Mouse (Mus musculus) lung, adult 2 months (tissue): ENCODE data around the gene Ndst4. TPM values are rescaled to one million over a fixed set of nuclear protein-coding genes. Genes with fewer than 3 reads are reported as not detected.

Source experiments
- DNase-seq: peaks from one replicate; pipeline ENCODE4 v3.0.0; 2022
- H3K4me1 ChIP-seq: fragments of 200-500 bp; 2 replicates; pipeline ENCODE4 v1.6.1; 2011; ENCODE audit warnings: low read length; ENCODE audit not compliant: control insufficient read depth, insufficient read depth
- H3K4me3 ChIP-seq: fragments of 200-500 bp; replicated peaks from 2 replicates; pipeline ENCODE3; 2011; ENCODE audit warnings: low read depth, mild to moderate bottlenecking, control low read depth, low read length; ENCODE audit errors: extremely low read depth
- CTCF ChIP-seq: fragments of 200-500 bp; IDR thresholded peaks from 2 replicates; pipeline ENCODE4 v1.5.1; 2011; ENCODE audit warnings: mild to moderate bottlenecking, low read length, control low read depth; ENCODE audit not compliant: insufficient read depth
- POLR2A ChIP-seq: fragments of 200-500 bp; IDR thresholded peaks from 2 replicates; pipeline ENCODE4 v1.6.1; 2011; ENCODE audit warnings: low read depth, mild to moderate bottlenecking, control low read depth, low read length, borderline replicate concordance; ENCODE audit errors: extremely low read depth
- WGBS: fragments of 180-500 bp; shearing (Covaris S2); methylation state at CpG from one replicate; pipeline ENCODE4 v1.1.7; 2018; 5-methylcytosine and 5-hydroxymethylcytosine counted together
- polyA plus RNA-seq: library from polyadenylated mRNA; depleted of rRNA; stranded (reverse); fragments of >200 nt; gene quantifications from 2 replicates; pipeline ENCODE4 v1.2.3, GENCODE M21; 2012

Ndst4 gene
- polyA plus RNA-seq, 1 experiment = 0.01 TPM

- Histone ChIP-seq H3K4me1 (no peaks in the 10 kb centered on the region), H3K4me3 (no peak overlapping the region)
- DNase-seq = no peak
- WGBS = 47% methylated on average over 2 of the region's 2 CpGs
- no peak for TF ChIP-seq POLR2A
These were observed 283.7 kb downstream of the Ndst4 start for GRCm38 (mm10) chr3:125687601-125688000.

- Histone ChIP-seq H3K4me1 (no peaks in the 10 kb centered on the region), H3K4me3 (no peak overlapping the region)
- DNase-seq = no peak
- TF ChIP-seq CTCF (no peak), POLR2A (no peak)
- WGBS = 62% methylated on average over 1 of the region's 1 CpGs
These were observed 287.1 kb downstream of the Ndst4 start for GRCm38 (mm10) chr3:125690948-125691347.

- Histone ChIP-seq H3K4me1 (no peaks in the 10 kb centered on the region), H3K4me3 (no peak overlapping the region)
- WGBS = 56% methylated on average over 2 of the region's 2 CpGs
- no peak for DNase-seq
- TF ChIP-seq CTCF (no peak), POLR2A (no peak)
These were observed 319.1 kb downstream of the Ndst4 start for GRCm38 (mm10) chr3:125722953-125723352.

- Histone ChIP-seq H3K4me3 (no peak overlapping the region), H3K4me1 (no peaks in the 10 kb centered on the region)
- WGBS = 61% methylated on average over 2 of the region's 2 CpGs
- TF ChIP-seq POLR2A (no peak), CTCF (no peak)
- no peak for DNase-seq
These were observed 331.1 kb downstream of the Ndst4 start for GRCm38 (mm10) chr3:125734945-125735344.

- WGBS = 77% methylated on average over 3 of the region's 3 CpGs
- Histone ChIP-seq H3K4me3 (no peak overlapping the region), H3K4me1 (no peaks in the 10 kb centered on the region)
- DNase-seq = no peak
- no peak for TF ChIP-seq POLR2A
These were observed 340.7 kb downstream of the Ndst4 start for GRCm38 (mm10) chr3:125744468-125745141.

- no peak for TF ChIP-seq CTCF
- TF ChIP-seq POLR2A = no peak
- Histone ChIP-seq H3K4me1 (no peaks in the 10 kb centered on the region), H3K4me3 (no peak overlapping the region)
- DNase-seq = no peak
- 70% methylated on average over 3 of the region's 3 CpGs for WGBS
These were observed 341.2 kb downstream of the Ndst4 start for GRCm38 (mm10) chr3:125745142-125745496.

- WGBS = 66% methylated on average over 3 of the region's 3 CpGs
- no peaks in the 10 kb centered on the region for H3K4me1 ChIP-seq
- no peak overlapping the region for H3K4me3 ChIP-seq
- no peak for TF ChIP-seq POLR2A
- DNase-seq = no peak
These were observed 342.5 kb downstream of the Ndst4 start for GRCm38 (mm10) chr3:125746367-125746766.

- no peak for DNase-seq
- Histone ChIP-seq H3K4me3 (no peak overlapping the region), H3K4me1 (no peaks in the 10 kb centered on the region)
- 44% methylated on average over 1 of the region's 1 CpGs for WGBS
- no peak for TF ChIP-seq CTCF
- no peak for TF ChIP-seq POLR2A
These were observed 353.0 kb downstream of the Ndst4 start for GRCm38 (mm10) chr3:125756911-125757310.

GRCm38 (mm10) chr3:125760711-125761110 lies 356.8 kb downstream of the Ndst4 start:
- Histone ChIP-seq H3K4me1 (no peaks in the 10 kb centered on the region), H3K4me3 (no peak overlapping the region)
- no peak for DNase-seq
- TF ChIP-seq CTCF (no peak), POLR2A (no peak)
